Mouse (Mus musculus): ENCODE measurements around the gene Carns1.

DNA sequence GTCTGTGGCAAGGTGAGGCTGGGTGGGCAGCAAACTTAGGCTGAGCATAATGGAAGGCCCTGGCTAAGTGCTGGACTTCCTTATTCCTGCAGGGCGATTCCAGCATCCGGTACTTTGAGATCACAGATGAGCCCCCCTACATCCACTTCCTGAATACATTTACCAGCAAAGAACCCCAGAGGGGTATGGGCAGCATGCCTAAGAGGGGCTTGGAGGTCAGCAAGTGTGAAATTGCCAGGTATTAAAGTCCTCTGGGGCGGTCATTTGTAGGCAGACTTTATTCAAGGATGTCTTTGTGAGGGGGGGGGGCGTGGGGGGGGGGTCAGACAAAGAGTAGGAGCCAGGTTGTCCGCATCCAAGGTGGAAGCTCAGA, 23.8 kb downstream of the Carns1 start:
- TF ChIP-seq EP300 (IDR thresholded peaks at IDR 0.05; ENCODE audit: insufficient read depth, low read depth, low read length), result no peak
- TF ChIP-seq POLR2A (IDR thresholded peaks at IDR 0.05; ENCODE audit: insufficient read depth, low read length), result no peak
